Mouse (Mus musculus): ENCODE results near the gene Hspb3. TPM values are rescaled to one million over a fixed set of nuclear protein-coding genes. Genes with fewer than 3 reads are reported as not detected.
A peak's percentile ranks its signal among the peaks of the same experiment; 100 is the strongest.

Hspb3 gene
- polyA plus RNA-seq, 1 experiment from 2014 or later, result 0.42 TPM

- 41% methylated on average over 10 of the region's 10 CpGs for WGBS
- Histone ChIP-seq H3K27ac (no peak overlapping the region), H3K4me2 (no peak overlapping the region), H3K36me3 (replicated peaks) (no peaks in the 10 kb centered on the region), H3K4me1 (no peaks in the 10 kb centered on the region), H3K9ac (no peak overlapping the region), H3K27me3 (peaks cover 8% of the 10 kb centered on the region; the same call in 1 of the 2 replicates), H3K9me3 (no peaks in the 10 kb centered on the region), H3K4me3 (replicated peaks) (no peak overlapping the region)
- peak; percentile 49; the same call in 1 of the 2 replicates for ATAC-seq (ENCODE audit: low FRiP score)
Observed at GRCm38 (mm10) chr13:113669459-113670077, 6.1 kb upstream of the Hspb3 start.

- Histone ChIP-seq H3K4me2 (peak overlapping the region; percentile 26; the same call in 1 of the 2 replicates), H3K27me3 (peaks cover 2% of the 10 kb centered on the region; the same call in 1 of the 2 replicates), H3K4me3 (replicated peaks) (no peak overlapping the region), H3K4me1 (peaks cover 12% of the 10 kb centered on the region), H3K36me3 (replicated peaks) (no peaks in the 10 kb centered on the region), H3K9ac (no peak overlapping the region), H3K27ac (no peak overlapping the region), H3K9me3 (no peaks in the 10 kb centered on the region)
- no peak for ATAC-seq (ENCODE audit: low FRiP score)
- WGBS, result 76% methylated on average over 7 of the region's 7 CpGs
Observed at GRCm38 (mm10) chr13:113663883-113664282, 407 bp upstream of the Hspb3 start.

GRCm38 (mm10) chr13:113661826-113662271, 1.6 kb downstream of the Hspb3 start:
- 74% methylated on average over 7 of the region's 7 CpGs for WGBS
- Histone ChIP-seq H3K4me2 (no peak overlapping the region), H3K9me3 (no peaks in the 10 kb centered on the region), H3K4me3 (replicated peaks) (no peak overlapping the region), H3K36me3 (replicated peaks) (no peaks in the 10 kb centered on the region), H3K27me3 (no peaks in the 10 kb centered on the region), H3K4me1 (peaks cover 12% of the 10 kb centered on the region), H3K27ac (no peak overlapping the region), H3K9ac (no peak overlapping the region)
- ATAC-seq (ENCODE audit: low FRiP score), result no peak

GRCm38 (mm10) chr13:113660576-113661310, 2.7 kb downstream of the Hspb3 start:
- Histone ChIP-seq H3K9ac (no peak overlapping the region), H3K9me3 (no peaks in the 10 kb centered on the region), H3K27me3 (no peaks in the 10 kb centered on the region), H3K4me1 (peaks cover 12% of the 10 kb centered on the region), H3K27ac (no peak overlapping the region), H3K36me3 (replicated peaks) (no peaks in the 10 kb centered on the region), H3K4me2 (no peak overlapping the region), H3K4me3 (replicated peaks) (no peak overlapping the region)
- ATAC-seq (ENCODE audit: low FRiP score), result no peak
- 85% methylated on average over 9 of the region's 9 CpGs for WGBS

GRCm38 (mm10) chr13:113657204-113657603, 6.3 kb downstream of the Hspb3 start:
- ATAC-seq (ENCODE audit: low FRiP score), result no peak
- Histone ChIP-seq H3K36me3 (replicated peaks) (no peaks in the 10 kb centered on the region), H3K9me3 (no peaks in the 10 kb centered on the region), H3K4me3 (replicated peaks) (no peak overlapping the region), H3K27me3 (no peaks in the 10 kb centered on the region), H3K9ac (no peak overlapping the region), H3K4me1 (0 out of 2 replicates have a peak, but pooled peaks cover 3% of the 10 kb centered on the region), H3K27ac (no peak overlapping the region), H3K4me2 (no peak overlapping the region)
- WGBS, result 86% methylated on average over 7 of the region's 7 CpGs

GRCm38 (mm10) chr13:113656639-113657038, 6.8 kb downstream of the Hspb3 start:
- 0 out of 2 replicates have a peak, but pooled peaks cover 3% of the 10 kb centered on the region for H3K4me1 ChIP-seq
- WGBS, result 87% methylated on average over 4 of the region's 4 CpGs
- no peak for ATAC-seq (ENCODE audit: low FRiP score)

GRCm38 (mm10) chr13:113655511-113655910, 8.0 kb downstream of the Hspb3 start:
- Histone ChIP-seq H3K9me3 (no peaks in the 10 kb centered on the region), H3K27ac (no peak overlapping the region), H3K36me3 (replicated peaks) (no peaks in the 10 kb centered on the region), H3K4me2 (no peak overlapping the region), H3K9ac (no peak overlapping the region), H3K4me1 (0 out of 2 replicates have a peak, but pooled peaks cover 1% of the 10 kb centered on the region), H3K4me3 (replicated peaks) (no peak overlapping the region), H3K27me3 (no peaks in the 10 kb centered on the region)
- ATAC-seq (ENCODE audit: low FRiP score), result no peak
- 95% methylated on average over 4 of the region's 4 CpGs for WGBS

More at GRCm38 (mm10) chr13:113656639-113657038, 6.8 kb downstream of the Hspb3 start:
- Histone ChIP-seq H3K27me3 (no peaks in the 10 kb centered on the region), H3K4me3 (replicated peaks) (no peak overlapping the region), H3K4me2 (no peak overlapping the region), H3K9ac (no peak overlapping the region), H3K27ac (no peak overlapping the region), H3K9me3 (no peaks in the 10 kb centered on the region), H3K36me3 (replicated peaks) (no peaks in the 10 kb centered on the region)

GRCm38 (mm10) chr13:113640944-113641597, 22.4 kb downstream of the Hspb3 start:
- H3K4me1 ChIP-seq, result 0 out of 2 replicates have a peak, but pooled peaks cover 4% of the 10 kb centered on the region
- WGBS, result 63% methylated on average over 11 of the region's 11 CpGs
- ATAC-seq (ENCODE audit: low FRiP score), result no peak
- no peaks in the 10 kb centered on the region for H3K9me3 ChIP-seq
- no peak overlapping the region for H3K4me3 ChIP-seq (replicated peaks)
- no peak overlapping the region for H3K27ac ChIP-seq
- no peak overlapping the region for H3K4me2 ChIP-seq
- no peaks in the 10 kb centered on the region for H3K27me3 ChIP-seq
- H3K9ac ChIP-seq, result no peak overlapping the region
- H3K36me3 ChIP-seq (replicated peaks), result no peaks in the 10 kb centered on the region

- no peak overlapping the region for H3K27ac ChIP-seq
- 0 out of 2 replicates have a peak, but pooled peaks cover 4% of the 10 kb centered on the region for H3K4me1 ChIP-seq
- H3K9me3 ChIP-seq, result no peaks in the 10 kb centered on the region
- H3K27me3 ChIP-seq, result no peaks in the 10 kb centered on the region
- 0 out of 2 replicates have a peak, but pooled peaks have one; percentile 20 for ATAC-seq (ENCODE audit: low FRiP score)
- no peak overlapping the region; the same call in 1 of the 2 replicates for H3K4me2 ChIP-seq
- H3K9ac ChIP-seq, result no peak overlapping the region
- no peak overlapping the region for H3K4me3 ChIP-seq (replicated peaks)
- 28% methylated on average over 7 of the region's 7 CpGs for WGBS
- H3K36me3 ChIP-seq (replicated peaks), result no peaks in the 10 kb centered on the region
Observed at GRCm38 (mm10) chr13:113638914-113639313, 24.6 kb downstream of the Hspb3 start.

- Histone ChIP-seq H3K9ac (no peak overlapping the region), H3K4me3 (replicated peaks) (no peak overlapping the region), H3K9me3 (no peaks in the 10 kb centered on the region), H3K4me2 (no peak overlapping the region), H3K27me3 (no peaks in the 10 kb centered on the region), H3K4me1 (0 out of 2 replicates have a peak, but pooled peaks cover 4% of the 10 kb centered on the region), H3K27ac (no peak overlapping the region), H3K36me3 (replicated peaks) (no peaks in the 10 kb centered on the region)
- WGBS, result 85% methylated on average over 17 of the region's 17 CpGs
- ATAC-seq (ENCODE audit: low FRiP score), result no peak
Observed at GRCm38 (mm10) chr13:113635799-113636222, 27.7 kb downstream of the Hspb3 start.

GRCm38 (mm10) chr13:113634732-113635481, 28.6 kb downstream of the Hspb3 start:
- 84% methylated on average over 15 of the region's 15 CpGs for WGBS

More at GRCm38 (mm10) chr13:113634732-113635481, 28.6 kb downstream of the Hspb3 start:
- Histone ChIP-seq H3K4me3 (replicated peaks) (no peak overlapping the region), H3K9me3 (no peaks in the 10 kb centered on the region), H3K9ac (no peak overlapping the region), H3K4me2 (no peak overlapping the region), H3K36me3 (replicated peaks) (no peaks in the 10 kb centered on the region), H3K27me3 (no peaks in the 10 kb centered on the region), H3K4me1 (0 out of 2 replicates have a peak, but pooled peaks cover 4% of the 10 kb centered on the region), H3K27ac (no peak overlapping the region)
- ATAC-seq (ENCODE audit: low FRiP score), result no peak

Measured in forebrain, embryonic 12.5 days (tissue).